In genomic region chr19:24517057-24517456, GRCm38 (mm10) we compare ENCODE assay signal across 1 mouse cellular context.
TF ChIP-seq lines count a peak whose summit lies in the region.

No protein-coding gene starts in this region.

TF ChIP-seq in MEL, 35 proteins besides CTCF, POLR2A, EP300 and RAD21:
- TF ChIP-seq POLR2AphosphoS5 (IDR thresholded peaks at IDR 0.05; ENCODE audit: borderline replicate concordance, low read depth, low read length) (no peak), NELFE (IDR thresholded peaks at IDR 0.05; ENCODE audit: low read depth, low read length) (no peak), USF2 (IDR thresholded peaks at IDR 0.05; ENCODE audit: borderline replicate concordance in 1 of 2, insufficient read depth in 1 of 2, low read depth in 1 of 2, low read length in 2 of 2) (no peak), E2F4 (IDR thresholded peaks at IDR 0.05; ENCODE audit: borderline replicate concordance, low read depth, low read length) (no peak), ZC3H11A (IDR thresholded peaks at IDR 0.05; ENCODE audit: low read depth, low read length) (no peak), TAL1 (IDR thresholded peaks at IDR 0.05; ENCODE audit: low read length) (no peak), GATA1 (IDR thresholded peaks at IDR 0.05; ENCODE audit: low read depth, low read length) (peak; percentile 48; the same call in 1 of the 2 replicates), MAFK (IDR thresholded peaks at IDR 0.05; ENCODE audit: borderline replicate concordance, low read depth, low read length) (no peak), MXI1 (IDR thresholded peaks at IDR 0.05; ENCODE audit: low read depth, low read length) (no peak)
TF ChIP-seq in MEL: peak in this region for 1.
